Mouse (Mus musculus) embryonic facial prominence, embryonic 12.5 days (tissue): ENCODE results near the gene Sirpa. TPM values are rescaled to one million over a fixed set of nuclear protein-coding genes. Genes with fewer than 3 reads are reported as not detected.
A peak's percentile ranks its signal among the peaks of the same experiment; 100 is the strongest.

Experiments
- ATAC-seq: fragments of 200-750 bp; cut with Nextera tagmentation; 2 replicates; pipeline ENCODE4 v1.8.0; 2017; ENCODE audit not compliant: insufficient number of reproducible peaks, insufficient read depth, low FRiP score, low TSS enrichment
- H3K27ac ChIP-seq: fragments of 300-500 bp; sonication (generic); 2 replicates; pipeline ENCODE4 v1.5.1; 2016; ENCODE audit warnings: mild to moderate bottlenecking
- H3K27me3 ChIP-seq: fragments of 300-500 bp; sonication (generic); 2 replicates; pipeline ENCODE4 v1.6.1; 2016; ENCODE audit warnings: mild to moderate bottlenecking, moderate library complexity
- H3K36me3 ChIP-seq: fragments of 300-500 bp; sonication (generic); 2 replicates; pipeline ENCODE4 v1.6.1; 2016; ENCODE audit warnings: mild to moderate bottlenecking
- H3K4me1 ChIP-seq: fragments of 300-500 bp; sonication (generic); 2 replicates; pipeline ENCODE4 v1.6.1; 2016
- H3K4me2 ChIP-seq: fragments of 300-500 bp; sonication (generic); replicated peaks from 2 replicates; pipeline ENCODE4 v1.6.1; 2016; ENCODE audit warnings: mild to moderate bottlenecking, moderate library complexity
- H3K4me3 ChIP-seq: fragments of 300-500 bp; sonication (generic); 2 replicates; pipeline ENCODE4 v1.5.1; 2016; ENCODE audit warnings: mild to moderate bottlenecking
- H3K9ac ChIP-seq: fragments of 300-500 bp; sonication (generic); 2 replicates; pipeline ENCODE4 v1.6.1; 2016; ENCODE audit warnings: mild to moderate bottlenecking, moderate library complexity
- H3K9me3 ChIP-seq: fragments of 300-500 bp; sonication (generic); 2 replicates; pipeline ENCODE4 v1.6.1; 2016; ENCODE audit warnings: mild to moderate bottlenecking, moderate library complexity
- WGBS: fragments of 180-500 bp; shearing (Covaris S2); methylation state at CpG from one replicate; pipeline ENCODE4 v1.1.7; 2016; 5-methylcytosine and 5-hydroxymethylcytosine counted together
- polyA plus RNA-seq: library from polyadenylated mRNA; unstranded; fragments of >200 nt; fragmentation: Nextera tagmentation; extraction: Ambion mirVana; gene quantifications from 2 replicates; pipeline ENCODE4 v1.2.1, GENCODE M21; 2016

Sirpa gene
- polyA plus RNA-seq, result 23.9 and 24.3 TPM in 2 replicates

- Histone ChIP-seq H3K9me3 (no peaks in the 10 kb centered on the region), H3K4me2 (peak within 1 kb of the TSS; percentile 89), H3K36me3 (no peaks in the 10 kb centered on the region), H3K9ac (peak within 1 kb of the TSS; percentile 80), H3K27me3 (no peaks in the 10 kb centered on the region), H3K27ac (peak within 1 kb of the TSS; percentile 91), H3K4me3 (peak within 1 kb of the TSS; percentile 69), H3K4me1 (peaks cover 19% of the 10 kb centered on the region; the same call in 1 of the 2 replicates)
- ATAC-seq, result peak; percentile 82
- under 1% methylated on average over 39 of the region's 43 CpGs for WGBS
Observed at GRCm38 (mm10) chr2:129592459-129593140, at the start of gene Sirpa. Gene Sirpa, plus strand, starts transcription at chr2:129592835.

- Histone ChIP-seq H3K27me3 (no peaks in the 10 kb centered on the region), H3K4me2 (no peak overlapping the region), H3K4me3 (no peak overlapping the region), H3K4me1 (no peaks in the 10 kb centered on the region), H3K9ac (no peak overlapping the region), H3K9me3 (no peaks in the 10 kb centered on the region), H3K27ac (no peak overlapping the region), H3K36me3 (no peaks in the 10 kb centered on the region)
- WGBS, result 45% methylated on average over 4 of the region's 4 CpGs
- no peak for ATAC-seq
Observed at GRCm38 (mm10) chr2:129544448-129544847, 48.2 kb upstream of the Sirpa start.

- ATAC-seq, result no peak
- Histone ChIP-seq H3K4me1 (no peaks in the 10 kb centered on the region), H3K9me3 (no peaks in the 10 kb centered on the region), H3K36me3 (no peaks in the 10 kb centered on the region), H3K4me3 (no peak overlapping the region), H3K4me2 (no peak overlapping the region), H3K27ac (no peak overlapping the region), H3K9ac (no peak overlapping the region), H3K27me3 (no peaks in the 10 kb centered on the region)
- WGBS, result 77% methylated on average over 3 of the region's 3 CpGs
Observed at GRCm38 (mm10) chr2:129544919-129545318, 47.7 kb upstream of the Sirpa start.

- Histone ChIP-seq H3K27ac (no peak overlapping the region), H3K36me3 (no peaks in the 10 kb centered on the region), H3K4me1 (no peaks in the 10 kb centered on the region), H3K9ac (no peak overlapping the region), H3K27me3 (no peaks in the 10 kb centered on the region), H3K4me3 (no peak overlapping the region), H3K9me3 (no peaks in the 10 kb centered on the region), H3K4me2 (no peak overlapping the region)
- no peak for ATAC-seq
- WGBS, result 83% methylated on average over 7 of the region's 7 CpGs
Observed at GRCm38 (mm10) chr2:129545596-129545995, 47.0 kb upstream of the Sirpa start.

- no peaks in the 10 kb centered on the region for H3K27me3 ChIP-seq
- WGBS, result 68% methylated on average over 3 of the region's 3 CpGs
Observed at GRCm38 (mm10) chr2:129546772-129547171, 45.9 kb upstream of the Sirpa start.

GRCm38 (mm10) chr2:129549537-129550135 lies 43.0 kb upstream of the Sirpa start:
- no peak overlapping the region for H3K27ac ChIP-seq
- H3K36me3 ChIP-seq, result no peaks in the 10 kb centered on the region
- WGBS, result 68% methylated on average over 9 of the region's 9 CpGs
- ATAC-seq, result no peak
- H3K27me3 ChIP-seq, result no peaks in the 10 kb centered on the region
- H3K9me3 ChIP-seq, result no peaks in the 10 kb centered on the region
- H3K4me1 ChIP-seq, result no peaks in the 10 kb centered on the region
- H3K4me3 ChIP-seq, result no peak overlapping the region
- no peak overlapping the region for H3K4me2 ChIP-seq
- no peak overlapping the region for H3K9ac ChIP-seq

More at GRCm38 (mm10) chr2:129546772-129547171, 45.9 kb upstream of the Sirpa start:
- Histone ChIP-seq H3K9ac (no peak overlapping the region), H3K9me3 (no peaks in the 10 kb centered on the region), H3K4me1 (no peaks in the 10 kb centered on the region), H3K27ac (no peak overlapping the region), H3K4me2 (no peak overlapping the region), H3K4me3 (no peak overlapping the region), H3K36me3 (no peaks in the 10 kb centered on the region)
- ATAC-seq, result no peak

GRCm38 (mm10) chr2:129550781-129551180 lies 41.9 kb upstream of the Sirpa start:
- Histone ChIP-seq H3K36me3 (no peaks in the 10 kb centered on the region), H3K4me3 (no peak overlapping the region), H3K27ac (no peak overlapping the region), H3K27me3 (no peaks in the 10 kb centered on the region), H3K9me3 (no peaks in the 10 kb centered on the region), H3K4me2 (no peak overlapping the region), H3K4me1 (no peaks in the 10 kb centered on the region), H3K9ac (no peak overlapping the region)
- no peak for ATAC-seq
- 51% methylated on average over 2 of the region's 2 CpGs for WGBS

- Histone ChIP-seq H3K27ac (no peak overlapping the region), H3K9me3 (no peaks in the 10 kb centered on the region), H3K4me3 (no peak overlapping the region), H3K36me3 (no peaks in the 10 kb centered on the region), H3K27me3 (no peaks in the 10 kb centered on the region), H3K9ac (no peak overlapping the region), H3K4me1 (0 out of 2 replicates have a peak, but pooled peaks cover 4% of the 10 kb centered on the region), H3K4me2 (no peak overlapping the region)
- no peak for ATAC-seq
- WGBS, result 68% methylated on average over 6 of the region's 6 CpGs
Observed at GRCm38 (mm10) chr2:129556081-129556480, 36.6 kb upstream of the Sirpa start.

GRCm38 (mm10) chr2:129558008-129558874 lies 34.4 kb upstream of the Sirpa start:
- Histone ChIP-seq H3K4me2 (no peak overlapping the region), H3K27ac (no peak overlapping the region), H3K27me3 (no peaks in the 10 kb centered on the region), H3K36me3 (no peaks in the 10 kb centered on the region), H3K4me1 (0 out of 2 replicates have a peak, but pooled peaks cover 4% of the 10 kb centered on the region), H3K4me3 (no peak overlapping the region), H3K9me3 (no peaks in the 10 kb centered on the region), H3K9ac (no peak overlapping the region)
- 56% methylated on average over 12 of the region's 12 CpGs for WGBS
- ATAC-seq, result no peak

- H3K4me3 ChIP-seq, result no peak overlapping the region
- H3K9ac ChIP-seq, result no peak overlapping the region
- WGBS, result 72% methylated on average over 3 of the region's 3 CpGs
- H3K27me3 ChIP-seq, result no peaks in the 10 kb centered on the region
- no peak overlapping the region for H3K27ac ChIP-seq
- no peaks in the 10 kb centered on the region for H3K9me3 ChIP-seq
- no peaks in the 10 kb centered on the region for H3K36me3 ChIP-seq
- no peak for ATAC-seq
- H3K4me1 ChIP-seq, result 0 out of 2 replicates have a peak, but pooled peaks cover 4% of the 10 kb centered on the region
- no peak overlapping the region for H3K4me2 ChIP-seq
Observed at GRCm38 (mm10) chr2:129558875-129559219, 33.8 kb upstream of the Sirpa start.

GRCm38 (mm10) chr2:129561796-129562195 lies 30.8 kb upstream of the Sirpa start:
- ATAC-seq, result no peak
- 72% methylated on average over 3 of the region's 3 CpGs for WGBS
- no peak overlapping the region for H3K27ac ChIP-seq
- H3K9ac ChIP-seq, result no peak overlapping the region
- no peaks in the 10 kb centered on the region for H3K36me3 ChIP-seq
- H3K4me3 ChIP-seq, result no peak overlapping the region
- H3K27me3 ChIP-seq, result no peaks in the 10 kb centered on the region
- no peak overlapping the region for H3K4me2 ChIP-seq
- H3K4me1 ChIP-seq, result 0 out of 2 replicates have a peak, but pooled peaks cover 4% of the 10 kb centered on the region
- H3K9me3 ChIP-seq, result no peaks in the 10 kb centered on the region
